Mouse (Mus musculus): Measurements from ENCODE around the gene Pmm1. TPM values are rescaled to one million over a fixed set of nuclear protein-coding genes. Genes with fewer than 3 reads are reported as not detected.
"Not testable (repeated sequence)": the region's sequence is repeated elsewhere in the genome, so short reads cannot be mapped to it uniquely, and the experiment has no call there.

Gene Pmm1
- polyA plus RNA-seq, 1 experiment from 2014 or later: 75.2 TPM

GRCm38 (mm10) chr15:81921255-81921654 lies 39.5 kb downstream of the Pmm1 start:
- Histone ChIP-seq H3K9ac (peak overlapping the region; percentile 14; the same call in 1 of the 2 replicates), H3K27ac (replicated peaks) (peak overlapping the region; percentile 35)
- WGBS: 68% methylated on average over 5 of the region's 5 CpGs

GRCm38 (mm10) chr15:81920546-81921217 lies 40.0 kb downstream of the Pmm1 start:
- H3K9me3 ChIP-seq: no peaks in the 10 kb centered on the region
- H3K27me3 ChIP-seq: no peaks in the 10 kb centered on the region
- no peak overlapping the region for H3K4me2 ChIP-seq
- peaks cover 43% of the 10 kb centered on the region for H3K4me1 ChIP-seq (replicated peaks)
- peaks cover 20% of the 10 kb centered on the region for H3K36me3 ChIP-seq
- no peak for ATAC-seq (ENCODE audit: low read depth)
- 79% methylated on average over 10 of the region's 10 CpGs for WGBS
- peak overlapping the region; percentile 35 for H3K27ac ChIP-seq (replicated peaks)
- H3K9ac ChIP-seq: 0 out of 2 replicates have a peak overlapping the region, but pooled peaks have one; percentile 14
- H3K4me3 ChIP-seq: no peak overlapping the region

More at GRCm38 (mm10) chr15:81921255-81921654, 39.5 kb downstream of the Pmm1 start:
- no peaks in the 10 kb centered on the region for H3K9me3 ChIP-seq
- H3K27me3 ChIP-seq: no peaks in the 10 kb centered on the region
- H3K36me3 ChIP-seq: peaks cover 14% of the 10 kb centered on the region
- no peak overlapping the region for H3K4me2 ChIP-seq
- no peak for ATAC-seq (ENCODE audit: low read depth)
- H3K4me3 ChIP-seq: no peak overlapping the region
- peaks cover 43% of the 10 kb centered on the region for H3K4me1 ChIP-seq (replicated peaks)

- WGBS: 85% methylated on average over 5 of the region's 5 CpGs
- no peak for ATAC-seq (ENCODE audit: low read depth)
- Histone ChIP-seq H3K36me3 (peaks cover 35% of the 10 kb centered on the region), H3K4me3 (no peak overlapping the region), H3K9me3 (no peaks in the 10 kb centered on the region), H3K4me1 (replicated peaks) (peaks cover 27% of the 10 kb centered on the region), H3K27ac (replicated peaks) (no peak overlapping the region), H3K27me3 (no peaks in the 10 kb centered on the region), H3K4me2 (no peak overlapping the region), H3K9ac (no peak overlapping the region)
These were observed 41.7 kb downstream of the Pmm1 start for GRCm38 (mm10) chr15:81919062-81919461.

GRCm38 (mm10) chr15:81917621-81918463 lies 42.9 kb downstream of the Pmm1 start:
- Histone ChIP-seq H3K9ac (no peak overlapping the region), H3K9me3 (no peaks in the 10 kb centered on the region), H3K36me3 (peaks cover 47% of the 10 kb centered on the region), H3K27me3 (no peaks in the 10 kb centered on the region), H3K4me1 (replicated peaks) (peaks cover 16% of the 10 kb centered on the region), H3K27ac (replicated peaks) (no peak overlapping the region), H3K4me3 (no peak overlapping the region), H3K4me2 (no peak overlapping the region)
- ATAC-seq (ENCODE audit: low read depth): peak; percentile 54; the same call in 1 of the 2 replicates
- 58% methylated on average over 6 of the region's 6 CpGs for WGBS

- Histone ChIP-seq H3K27me3 (no peaks in the 10 kb centered on the region), H3K9me3 (no peaks in the 10 kb centered on the region), H3K27ac (replicated peaks) (no peak overlapping the region), H3K4me2 (no peak overlapping the region), H3K4me3 (no peak overlapping the region), H3K9ac (no peak overlapping the region), H3K4me1 (replicated peaks) (peaks cover 16% of the 10 kb centered on the region), H3K36me3 (peaks cover 49% of the 10 kb centered on the region)
- no peak for ATAC-seq (ENCODE audit: low read depth)
- 92% methylated on average over 12 of the region's 12 CpGs for WGBS
These were observed 43.5 kb downstream of the Pmm1 start for GRCm38 (mm10) chr15:81917201-81917600.

GRCm38 (mm10) chr15:81915663-81916062 lies 45.1 kb downstream of the Pmm1 start:
- Histone ChIP-seq H3K4me1 (replicated peaks) (peaks cover 2% of the 10 kb centered on the region; the same call in 1 of the 2 replicates), H3K4me3 (no peak overlapping the region), H3K9me3 (no peaks in the 10 kb centered on the region), H3K36me3 (peaks cover 64% of the 10 kb centered on the region), H3K9ac (no peak overlapping the region), H3K27ac (replicated peaks) (no peak overlapping the region), H3K27me3 (no peaks in the 10 kb centered on the region), H3K4me2 (no peak overlapping the region)
- 84% methylated on average over 5 of the region's 5 CpGs for WGBS
- ATAC-seq (ENCODE audit: low read depth): no peak

GRCm38 (mm10) chr15:81914668-81915067 lies 46.1 kb downstream of the Pmm1 start:
- no peaks in the 10 kb centered on the region for H3K9me3 ChIP-seq
- H3K9ac ChIP-seq: no peak overlapping the region
- 77% methylated on average over 5 of the region's 5 CpGs for WGBS
- H3K4me1 ChIP-seq (replicated peaks): no peaks in the 10 kb centered on the region
- H3K4me2 ChIP-seq: no peak overlapping the region
- H3K27ac ChIP-seq (replicated peaks): no peak overlapping the region
- peaks cover 74% of the 10 kb centered on the region for H3K36me3 ChIP-seq
- no peak for ATAC-seq (ENCODE audit: low read depth)
- no peak overlapping the region for H3K4me3 ChIP-seq
- no peaks in the 10 kb centered on the region for H3K27me3 ChIP-seq

- peaks cover 94% of the 10 kb centered on the region for H3K36me3 ChIP-seq
These were observed 48.2 kb downstream of the Pmm1 start for GRCm38 (mm10) chr15:81912498-81912897.

GRCm38 (mm10) chr15:81908767-81909166 lies 52.0 kb downstream of the Pmm1 start:
- H3K4me3 ChIP-seq; H3K4me2 ChIP-seq; H3K4me1 ChIP-seq (replicated peaks); ATAC-seq (ENCODE audit: low read depth); H3K9me3 ChIP-seq; H3K27ac ChIP-seq (replicated peaks); H3K9ac ChIP-seq; H3K27me3 ChIP-seq: not testable (repeated sequence)
- 88% methylated on average over 4 of the region's 4 CpGs for WGBS
- peaks cover 98% of the 10 kb centered on the region for H3K36me3 ChIP-seq

More at GRCm38 (mm10) chr15:81912498-81912897, 48.2 kb downstream of the Pmm1 start:
- H3K4me1 ChIP-seq (replicated peaks): no peaks in the 10 kb centered on the region
- no peak overlapping the region for H3K27ac ChIP-seq (replicated peaks)
- WGBS: 91% methylated on average over 2 of the region's 2 CpGs
- H3K4me3 ChIP-seq: no peak overlapping the region
- H3K4me2 ChIP-seq: no peak overlapping the region
- H3K27me3 ChIP-seq: no peaks in the 10 kb centered on the region
- H3K9me3 ChIP-seq: no peaks in the 10 kb centered on the region
- ATAC-seq (ENCODE audit: low read depth): no peak
- H3K9ac ChIP-seq: no peak overlapping the region

GRCm38 (mm10) chr15:81907953-81908352 lies 52.8 kb downstream of the Pmm1 start:
- H3K27me3 ChIP-seq: no peaks in the 10 kb centered on the region
- no peak overlapping the region for H3K4me3 ChIP-seq
- 90% methylated on average over 8 of the region's 8 CpGs for WGBS
- H3K27ac ChIP-seq (replicated peaks): no peak overlapping the region
- H3K4me1 ChIP-seq (replicated peaks): no peaks in the 10 kb centered on the region
- ATAC-seq (ENCODE audit: low read depth): no peak
- H3K36me3 ChIP-seq: peaks cover 97% of the 10 kb centered on the region
- H3K9ac ChIP-seq: no peak overlapping the region
- no peaks in the 10 kb centered on the region for H3K9me3 ChIP-seq
- H3K4me2 ChIP-seq: no peak overlapping the region

- H3K27ac ChIP-seq (replicated peaks): no peak overlapping the region
- ATAC-seq (ENCODE audit: low read depth): no peak
- H3K4me1 ChIP-seq (replicated peaks): no peaks in the 10 kb centered on the region
- H3K36me3 ChIP-seq: peaks cover 97% of the 10 kb centered on the region
- no peak overlapping the region for H3K4me2 ChIP-seq
- no peak overlapping the region for H3K4me3 ChIP-seq
- no peaks in the 10 kb centered on the region for H3K27me3 ChIP-seq
- no peaks in the 10 kb centered on the region for H3K9me3 ChIP-seq
- H3K9ac ChIP-seq: no peak overlapping the region
- 40% methylated on average over 2 of the region's 2 CpGs for WGBS
These were observed 55.8 kb downstream of the Pmm1 start for GRCm38 (mm10) chr15:81904939-81905338.

Data from neural tube, embryonic 13.5 days (tissue).